Mouse (Mus musculus): ENCODE data around the gene Ccdc148.

The Ccdc148 gene

GRCm38 (mm10) chr2:59048775-59049451, 111.6 kb downstream of the Ccdc148 start:
- no peak for DNase-seq

DNA sequence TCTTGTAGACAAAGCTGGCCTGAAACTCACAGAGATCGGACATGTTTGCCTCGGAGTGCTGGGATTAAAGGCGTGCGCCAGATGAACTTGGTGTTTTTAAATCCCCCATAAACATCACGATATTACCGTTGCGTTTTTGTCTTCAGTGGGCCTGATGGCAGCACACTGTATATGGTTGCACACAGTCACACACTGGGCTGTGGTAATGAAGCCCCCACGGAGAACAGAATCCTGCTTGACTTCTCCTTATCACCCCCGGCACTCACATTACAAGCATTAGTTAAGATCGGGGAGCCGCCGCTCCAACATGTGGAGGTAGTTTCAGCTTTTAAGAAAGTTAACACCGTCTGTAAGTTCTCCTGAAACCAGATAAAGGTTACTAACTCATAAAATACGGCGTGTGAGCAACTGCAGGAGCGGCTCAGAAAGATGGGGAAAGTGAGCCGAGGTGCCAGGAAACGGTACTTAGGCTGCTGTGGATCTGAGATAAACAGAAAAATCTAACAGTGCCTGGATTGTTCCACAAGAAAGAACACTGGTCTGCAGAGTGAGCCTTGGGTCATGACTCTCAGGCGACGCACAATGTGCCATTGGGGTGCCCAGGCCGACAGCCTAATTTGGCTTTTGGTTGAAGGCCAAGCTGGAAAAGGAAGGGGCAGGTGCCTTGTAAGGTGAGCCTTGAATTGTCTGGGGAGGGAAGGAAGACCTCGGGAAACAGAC, 117.0 kb downstream of the Ccdc148 start:
- peak in 1 of 2 experiments; percentile 32 for DNase-seq

- DNase-seq = no peak
Observed at GRCm38 (mm10) chr2:59042616-59043015, 117.9 kb downstream of the Ccdc148 start.

DNA sequence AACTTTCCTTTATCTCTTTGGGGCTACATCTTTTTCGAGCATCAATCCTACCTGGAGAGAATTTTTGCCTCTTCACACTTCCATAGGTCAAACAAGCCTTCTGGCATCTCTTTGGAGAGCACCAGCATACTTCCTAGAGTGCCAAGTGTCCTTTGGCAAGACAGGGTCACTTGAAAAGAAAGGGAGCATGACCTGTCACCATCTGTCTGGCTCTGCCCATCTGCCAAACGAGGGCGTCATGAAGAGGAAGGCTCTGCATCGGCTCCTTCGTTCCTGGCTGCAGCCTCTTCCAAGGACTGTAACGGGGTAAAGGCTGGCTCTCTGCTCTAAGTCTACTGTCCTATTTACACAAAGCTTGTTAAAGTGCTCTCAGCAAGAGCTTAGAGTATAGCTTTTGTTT, 124.0 kb downstream of the Ccdc148 start:
- DNase-seq = peak; percentile 73 to 77

GRCm38 (mm10) chr2:59035206-59035605, 125.3 kb downstream of the Ccdc148 start:
- no peak for DNase-seq

DNA sequence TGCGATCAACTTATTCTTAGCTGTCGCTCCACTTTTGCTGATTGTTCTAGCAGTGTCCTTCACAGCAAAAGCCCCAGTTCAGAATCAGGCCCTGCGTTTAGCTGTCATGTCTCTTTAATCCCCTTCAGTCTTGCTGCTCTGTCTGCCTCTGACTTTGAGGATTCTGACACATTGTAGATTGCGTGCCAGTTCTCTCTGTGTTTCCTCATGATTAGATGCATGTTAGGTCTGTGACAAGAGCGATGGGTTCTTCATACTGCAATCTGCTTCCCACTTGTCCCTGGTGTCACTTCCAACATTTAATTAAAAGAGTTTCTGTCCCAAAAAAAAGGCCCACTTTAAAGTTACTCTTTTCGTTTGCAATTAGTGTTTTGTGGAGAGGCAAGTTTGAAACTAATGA, 126.2 kb downstream of the Ccdc148 start:
- DNase-seq = no peak

- no peak for DNase-seq
Observed at GRCm38 (mm10) chr2:59024558-59024957, 135.9 kb downstream of the Ccdc148 start.

DNA sequence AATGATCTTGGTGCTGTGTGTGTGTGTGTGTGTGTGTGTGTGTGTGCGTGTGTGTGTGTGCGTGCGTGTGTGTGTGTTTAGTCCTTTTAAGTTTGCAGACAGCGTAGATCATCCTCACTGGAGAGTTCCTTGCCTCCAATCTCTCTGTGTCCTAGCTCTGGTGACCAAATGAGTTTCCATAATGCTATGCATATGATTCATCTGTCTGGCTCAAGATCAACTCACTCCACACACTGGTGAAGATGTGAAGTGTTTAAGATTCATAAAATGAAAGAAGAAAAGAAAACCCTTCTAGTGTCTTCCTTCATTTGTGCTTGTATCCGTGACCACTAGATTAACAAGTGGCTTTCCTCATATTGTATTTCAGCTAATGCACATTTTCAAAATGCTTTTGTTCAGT, 153.1 kb downstream of the Ccdc148 start:
- DNase-seq = no peak

DNA sequence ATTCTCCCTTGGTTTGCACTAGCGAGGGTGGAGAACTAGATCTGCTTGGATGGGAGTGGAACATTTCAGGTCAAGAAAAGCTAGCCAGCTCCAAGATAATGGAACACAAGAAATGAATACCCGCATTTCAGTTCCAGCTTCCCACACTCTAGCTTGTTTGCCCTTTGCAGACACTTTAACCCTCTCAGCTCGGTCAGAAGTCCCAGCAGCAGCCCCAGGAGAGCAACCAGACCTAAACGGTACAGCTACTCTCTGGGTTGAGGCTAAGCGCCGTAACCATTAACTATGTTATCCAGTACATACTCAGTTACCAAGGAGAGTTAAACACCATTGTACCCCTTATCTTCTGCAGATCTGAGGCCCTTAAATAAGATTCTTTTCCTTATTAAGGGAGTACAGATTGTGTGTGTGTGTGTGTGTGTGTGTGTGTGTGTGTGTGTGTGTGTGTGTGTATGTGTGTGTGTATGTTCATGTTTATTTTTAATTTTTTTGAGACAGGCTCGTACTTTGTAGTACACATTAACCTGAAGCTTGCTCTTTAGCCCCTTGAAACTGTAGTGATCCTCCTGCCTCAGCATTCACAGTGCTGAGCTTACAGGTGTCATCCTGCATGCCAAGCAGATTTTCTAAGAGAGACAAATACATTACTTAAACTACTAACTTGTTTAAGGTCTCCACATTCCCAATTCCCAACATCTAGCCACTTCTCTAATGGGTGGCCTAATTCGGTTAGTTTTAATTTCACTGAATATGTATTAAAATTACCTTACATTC, 153.7 kb downstream of the Ccdc148 start:
- DNase-seq = no peak

DNA sequence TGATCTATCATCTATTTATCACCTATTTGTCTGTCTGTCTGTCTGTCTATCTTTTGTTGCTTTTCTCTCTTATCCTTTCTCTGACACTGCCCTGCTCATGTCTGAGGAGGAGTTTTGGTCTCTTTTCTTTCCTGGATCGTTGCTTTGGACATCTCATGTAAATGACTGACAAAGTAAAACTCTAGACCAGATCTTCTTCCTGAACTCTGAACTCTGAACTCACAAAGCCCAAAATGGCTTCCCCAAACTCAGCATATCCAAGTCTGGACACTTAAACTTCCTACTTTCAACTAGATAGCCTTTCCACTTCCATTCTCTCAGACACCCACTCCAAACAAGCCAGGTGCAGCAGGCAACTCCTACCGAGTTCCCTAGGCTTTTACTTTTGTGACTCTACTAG, 163.3 kb downstream of the Ccdc148 start:
- DNase-seq = no peak

DNA sequence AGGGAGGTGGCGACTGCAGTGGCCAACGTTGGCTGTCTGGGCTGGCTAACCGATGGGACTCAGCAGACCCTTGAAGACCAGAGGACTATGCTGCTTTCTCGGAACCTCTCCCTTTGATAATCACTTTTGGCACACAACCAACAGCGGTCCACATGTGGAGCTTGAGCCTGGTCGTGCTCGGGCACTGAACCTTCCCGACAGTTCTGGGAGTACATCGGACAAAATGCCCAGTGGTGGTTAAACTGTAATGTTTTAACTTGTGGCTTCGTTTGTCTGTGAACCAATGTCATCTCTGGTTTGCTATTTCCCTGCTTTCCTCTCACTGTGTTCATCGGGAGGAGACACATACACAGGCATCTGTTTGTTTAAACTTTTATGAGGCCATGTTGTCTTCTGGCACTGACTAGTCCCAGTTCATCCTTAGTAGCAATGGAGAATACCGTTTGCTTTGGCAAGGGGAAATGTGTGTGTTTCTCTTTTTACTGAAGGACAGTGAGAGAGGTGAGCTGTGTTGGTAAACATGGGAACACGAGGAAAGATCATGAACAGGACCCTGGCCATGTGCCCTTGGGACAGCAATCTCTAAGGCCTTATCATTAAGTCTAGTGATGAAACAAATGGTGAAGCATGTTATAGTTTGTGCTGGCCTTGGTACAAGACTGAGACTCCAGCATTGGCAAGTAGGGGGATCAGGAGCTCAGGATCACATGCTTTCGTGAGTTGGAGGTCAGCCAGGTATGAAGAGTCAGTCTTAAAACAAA, 167.9 kb downstream of the Ccdc148 start:
- DNase-seq = no peak

DNA sequence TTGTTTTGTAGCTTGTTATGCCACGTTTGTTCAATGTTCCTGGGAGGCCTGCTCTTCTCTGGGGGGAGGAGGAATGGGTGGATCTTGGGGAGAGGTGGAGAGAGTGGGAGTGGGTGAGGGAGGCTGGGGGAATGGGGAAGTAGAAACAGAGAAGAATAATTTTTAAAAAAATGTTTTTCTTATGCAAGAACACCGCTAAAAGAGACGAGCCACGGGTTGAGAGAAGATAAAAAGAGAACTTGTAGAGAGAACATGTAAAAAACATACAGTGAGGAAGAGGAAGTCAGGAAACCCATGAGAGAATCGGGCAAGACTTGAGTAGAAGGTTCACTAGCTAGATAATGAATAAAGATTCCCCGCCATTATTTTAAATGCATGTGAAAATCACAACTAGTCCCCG, 182.4 kb downstream of the Ccdc148 start:
- DNase-seq = no peak

- DNase-seq = no peak
Observed at GRCm38 (mm10) chr2:58971507-58972275, 188.8 kb downstream of the Ccdc148 start.

DNA sequence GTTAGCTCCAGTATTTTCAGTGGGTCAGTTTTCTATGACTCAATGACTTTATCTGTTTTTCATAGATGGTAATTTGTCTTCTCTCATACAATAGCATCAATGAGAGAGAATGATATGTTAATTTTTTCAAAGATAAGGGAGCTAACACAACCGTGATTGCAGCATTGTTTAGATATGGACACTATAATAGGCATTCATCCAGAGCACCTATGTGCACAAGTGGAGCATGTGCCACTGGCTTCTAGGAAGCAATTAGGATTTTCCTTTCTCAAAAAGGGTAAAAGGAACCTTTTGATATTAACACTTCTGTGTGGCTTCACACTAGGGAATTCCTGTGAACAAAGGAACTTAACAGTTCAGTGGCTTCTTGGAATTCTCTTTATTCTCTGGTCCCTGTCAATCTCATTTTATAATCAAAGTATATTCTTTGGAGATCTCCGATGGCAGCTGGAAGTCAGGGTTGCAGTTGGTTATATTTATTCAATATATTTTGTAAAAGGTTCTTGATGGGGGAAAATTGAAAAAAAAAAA, 203.6 kb downstream of the Ccdc148 start:
- DNase-seq = no peak

DNA sequence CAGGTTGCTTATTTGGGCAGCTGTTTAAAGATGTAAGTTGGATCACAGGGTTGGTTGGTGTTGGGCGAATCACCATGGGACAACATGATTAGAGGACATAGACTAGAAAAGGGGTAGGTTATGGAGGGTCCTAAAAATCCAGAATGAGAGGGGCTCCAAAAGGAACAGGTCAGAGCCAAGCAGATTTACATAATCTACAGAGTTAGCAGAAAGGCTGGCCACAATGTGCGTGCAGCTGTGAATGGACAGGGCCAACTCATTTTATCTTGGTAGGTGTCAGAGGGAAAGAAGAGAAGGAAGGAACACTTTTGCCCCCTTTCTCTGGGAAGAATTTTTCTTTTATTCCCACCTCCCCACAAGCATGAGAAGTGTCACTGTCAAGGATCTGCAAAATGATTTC, 204.1 kb downstream of the Ccdc148 start:
- DNase-seq = no peak

DNA sequence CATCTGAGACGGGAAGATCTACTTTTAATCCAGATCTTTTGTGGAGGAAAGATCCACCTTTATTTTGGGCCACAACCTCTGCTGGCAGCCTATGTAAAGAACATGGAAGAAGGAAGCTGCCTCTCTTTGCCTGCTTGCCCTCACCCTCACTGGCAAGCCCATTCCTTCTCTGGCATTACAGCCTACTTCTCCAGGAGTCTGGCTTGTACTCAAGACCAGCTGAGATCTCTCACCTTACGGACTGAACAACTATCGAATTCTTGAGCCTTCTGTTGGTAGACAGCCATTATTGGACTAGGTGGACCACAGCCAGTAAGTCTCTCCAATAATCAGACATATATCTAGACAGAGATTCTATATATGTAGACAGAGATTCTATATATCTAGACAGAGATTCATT, 208.4 kb downstream of the Ccdc148 start:
- no peak for DNase-seq

GRCm38 (mm10) chr2:58948796-58949195, 211.7 kb downstream of the Ccdc148 start:
- DNase-seq = peak in 1 of 2 experiments; percentile 8

GRCm38 (mm10) chr2:58941361-58941760, 219.1 kb downstream of the Ccdc148 start:
- no peak for DNase-seq

DNA sequence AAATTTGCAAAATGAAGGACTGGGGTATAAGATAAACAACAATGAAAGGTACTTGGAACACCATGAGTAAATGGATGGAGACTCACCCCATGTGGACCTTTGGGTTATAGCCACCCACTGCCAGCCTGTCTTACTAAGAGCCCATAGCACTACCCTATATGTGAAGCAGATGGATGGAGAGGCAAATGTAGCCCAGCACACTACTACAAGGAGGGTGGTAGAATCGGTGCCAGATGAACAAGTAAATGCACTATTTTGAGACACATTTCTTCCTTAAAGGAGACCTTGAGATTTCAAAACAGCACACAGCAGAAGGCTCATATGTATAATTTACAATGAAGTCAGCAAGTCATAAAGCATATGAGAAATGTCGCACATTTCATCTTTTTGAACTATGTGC, 234.9 kb downstream of the Ccdc148 start:
- DNase-seq = no peak

DNA sequence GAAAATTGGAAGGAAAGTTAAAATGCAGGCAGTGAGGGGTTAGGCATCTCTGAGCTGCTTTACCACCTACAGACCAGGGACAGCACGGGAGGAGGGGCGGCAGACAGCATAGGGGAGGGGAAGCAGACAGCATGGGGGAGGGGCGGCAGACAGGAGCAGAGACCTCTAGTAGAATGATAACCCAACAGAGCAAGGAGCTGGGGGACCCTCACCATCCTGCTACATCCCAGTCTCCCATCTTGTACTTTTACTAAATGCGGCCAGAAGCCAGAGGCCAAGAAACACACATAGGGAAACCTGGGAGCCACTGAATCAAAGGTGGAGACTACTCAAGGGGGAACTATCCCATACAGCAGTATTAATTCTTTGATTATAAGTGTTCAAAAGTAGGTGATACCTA, 242.1 kb downstream of the Ccdc148 start:
- DNase-seq = no peak

DNA sequence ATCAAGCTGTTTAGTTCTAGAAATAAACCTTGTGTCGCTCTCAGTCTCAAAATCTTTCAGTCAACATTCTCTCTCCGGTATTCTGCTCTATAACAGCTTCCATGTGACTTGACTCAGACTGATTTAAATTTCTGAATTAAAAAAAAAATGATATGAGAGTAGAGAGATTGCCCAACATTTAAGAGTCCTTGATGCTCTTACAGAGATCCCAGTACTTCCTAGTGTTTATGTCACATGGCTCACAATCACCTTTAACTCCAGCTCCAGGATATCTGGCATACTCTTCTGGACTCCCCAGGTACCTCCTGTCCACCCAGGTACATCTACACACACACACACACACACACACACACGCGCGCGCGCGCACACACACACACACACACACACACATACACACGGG, 248.1 kb downstream of the Ccdc148 start:
- no peak for DNase-seq

All from cerebellum, postnatal 25 days (tissue).